Mouse (Mus musculus) intestine, embryonic 15.5 days (tissue): ENCODE results near the gene Prkcb. TPM values are rescaled to one million over a fixed set of nuclear protein-coding genes. Genes with fewer than 3 reads are reported as not detected.

ENCODE experiments used
- ATAC-seq: fragments of 200-750 bp; cut with Nextera tagmentation; 2 replicates; pipeline ENCODE4 v1.8.0; 2017; ENCODE audit warnings: moderate TSS enrichment, moderate library complexity
- H3K27ac ChIP-seq: fragments of 300-500 bp; sonication (generic); 2 replicates; pipeline ENCODE4 v1.5.1; 2015; ENCODE audit warnings: mild to moderate bottlenecking, inconsistent platforms
- H3K27me3 ChIP-seq: fragments of 300-500 bp; sonication (generic); replicated peaks from 2 replicates; pipeline ENCODE4 v1.6.1; 2015; ENCODE audit warnings: inconsistent platforms
- H3K36me3 ChIP-seq: fragments of 300-500 bp; sonication (generic); 2 replicates; pipeline ENCODE4 v1.6.1; 2015; ENCODE audit warnings: inconsistent platforms
- H3K4me1 ChIP-seq: fragments of 300-500 bp; sonication (generic); replicated peaks from 2 replicates; pipeline ENCODE4 v1.6.1; 2015; ENCODE audit warnings: inconsistent platforms
- H3K4me2 ChIP-seq: fragments of 300-500 bp; sonication (generic); replicated peaks from 2 replicates; pipeline ENCODE4 v1.6.1; 2015; ENCODE audit warnings: mild to moderate bottlenecking, inconsistent platforms
- H3K4me3 ChIP-seq: fragments of 300-500 bp; sonication (generic); replicated peaks from 2 replicates; pipeline ENCODE4 v1.5.1; 2015; ENCODE audit warnings: inconsistent platforms
- H3K9ac ChIP-seq: fragments of 300-500 bp; sonication (generic); 2 replicates; pipeline ENCODE4 v1.6.1; 2015; ENCODE audit warnings: inconsistent platforms
- H3K9me3 ChIP-seq: fragments of 300-500 bp; sonication (generic); 2 replicates; pipeline ENCODE4 v1.6.1; 2016; ENCODE audit warnings: inconsistent platforms
- WGBS: fragments of 180-500 bp; shearing (Covaris S2); methylation state at CpG from one replicate; pipeline ENCODE4 v1.1.7; 2015; 5-methylcytosine and 5-hydroxymethylcytosine counted together
- polyA plus RNA-seq: library from polyadenylated mRNA; unstranded; fragments of >200 nt; fragmentation: Nextera tagmentation; extraction: Ambion mirVana; gene quantifications from 2 replicates; pipeline ENCODE4 v1.2.1, GENCODE M21; 2015

The Prkcb gene
- polyA plus RNA-seq, 1 experiment from 2014 or later = 12.3 TPM

DNA sequence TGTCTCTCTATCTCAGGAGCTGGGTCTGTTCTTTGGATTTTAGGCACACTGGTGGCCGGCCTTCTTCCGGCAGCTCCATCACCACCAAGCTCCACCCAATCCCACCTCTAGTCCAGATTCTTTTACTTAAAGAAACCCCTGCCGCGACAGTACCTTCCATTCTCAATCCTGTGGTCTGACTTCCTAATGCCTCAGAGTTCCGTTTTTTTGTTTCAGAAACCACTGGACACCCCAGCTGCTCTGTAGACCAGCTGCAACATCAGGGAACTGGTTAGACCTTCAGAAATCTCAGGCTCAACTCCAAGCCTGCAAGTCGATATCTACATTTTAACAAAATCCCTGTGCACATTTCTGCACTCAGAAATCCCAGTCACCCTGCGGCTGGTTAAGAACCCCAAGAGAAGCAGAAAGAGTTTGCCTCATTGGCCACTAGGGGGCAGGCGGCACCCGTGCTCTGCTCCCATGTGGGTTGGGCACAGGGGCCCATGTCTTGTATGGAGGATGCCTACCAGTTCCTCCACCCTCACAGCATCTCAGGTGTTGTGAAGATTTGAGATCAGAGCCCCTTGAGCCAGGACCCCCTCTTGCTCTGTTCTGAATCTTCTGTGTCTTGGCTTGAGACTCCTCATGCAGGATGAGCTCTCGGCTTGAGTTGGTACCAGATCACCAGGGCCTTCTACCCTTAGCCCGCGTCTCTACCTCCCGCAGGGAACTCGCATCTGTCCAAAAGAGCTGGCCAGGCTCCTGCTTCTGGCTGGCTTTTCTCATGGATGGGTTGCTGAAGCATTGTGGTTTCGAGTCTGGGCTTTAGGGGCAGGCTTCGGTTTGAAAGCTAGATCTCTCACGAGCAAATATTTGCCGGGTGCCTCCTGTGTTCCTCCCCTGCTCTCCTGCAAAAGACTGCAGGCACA lies 182.1 kb downstream of the Prkcb start:
- no peak for ATAC-seq
- Histone ChIP-seq H3K4me1 (no peaks in the 10 kb centered on the region), H3K27me3 (no peaks in the 10 kb centered on the region), H3K27ac (no peak overlapping the region), H3K4me3 (no peak overlapping the region), H3K4me2 (no peak overlapping the region), H3K36me3 (no peaks in the 10 kb centered on the region), H3K9ac (no peak overlapping the region), H3K9me3 (no peaks in the 10 kb centered on the region)
- WGBS = 55% methylated on average over 18 of the region's 18 CpGs

DNA sequence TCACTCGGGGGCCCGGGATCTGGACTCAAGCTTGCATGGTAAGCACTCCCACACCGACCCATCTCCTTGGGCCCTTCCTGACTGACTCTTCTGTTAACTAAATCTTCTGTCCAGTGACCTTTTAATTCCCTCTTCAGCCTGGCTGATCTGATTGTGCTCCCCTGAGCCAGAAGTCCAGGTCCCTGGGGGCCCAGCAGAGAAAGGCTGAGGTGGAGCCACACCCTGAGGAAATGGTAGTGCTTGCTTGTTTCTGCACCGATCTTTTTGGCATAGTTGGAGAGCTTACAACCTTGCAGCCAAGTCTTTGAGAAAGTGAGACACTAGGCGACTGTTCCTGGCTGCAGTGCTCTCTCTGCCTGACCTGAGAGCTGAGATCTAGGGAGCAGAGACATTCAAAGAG lies 183.7 kb downstream of the Prkcb start:
- H3K4me3 ChIP-seq = no peak overlapping the region
- H3K4me1 ChIP-seq = no peaks in the 10 kb centered on the region
- H3K27ac ChIP-seq = no peak overlapping the region
- no peaks in the 10 kb centered on the region for H3K9me3 ChIP-seq
- no peak overlapping the region for H3K4me2 ChIP-seq
- WGBS = 80% methylated on average over 5 of the region's 5 CpGs
- no peaks in the 10 kb centered on the region for H3K36me3 ChIP-seq
- no peaks in the 10 kb centered on the region for H3K27me3 ChIP-seq
- no peak for ATAC-seq
- no peak overlapping the region for H3K9ac ChIP-seq

DNA sequence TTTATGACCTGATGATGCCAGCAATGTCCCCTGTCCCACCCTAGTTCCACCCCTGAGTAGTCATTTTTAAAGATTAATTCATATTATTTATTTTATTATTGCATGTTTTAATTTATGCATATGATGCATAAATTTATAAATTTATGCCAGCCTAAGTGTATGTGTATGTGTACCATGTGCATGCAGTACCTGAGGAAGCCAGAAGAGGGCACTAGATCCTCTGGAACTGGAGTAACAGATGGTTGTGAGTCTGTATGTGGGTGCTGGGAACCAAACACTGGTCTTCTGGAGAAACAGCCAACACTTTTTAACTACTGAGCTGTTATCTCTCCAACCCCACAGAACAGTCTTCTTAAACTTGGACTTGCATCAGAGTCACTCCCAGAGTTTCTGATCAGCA lies 186.5 kb downstream of the Prkcb start:
- no peak for ATAC-seq
- H3K4me1 ChIP-seq = no peaks in the 10 kb centered on the region
- no peak overlapping the region for H3K4me3 ChIP-seq

DNA sequence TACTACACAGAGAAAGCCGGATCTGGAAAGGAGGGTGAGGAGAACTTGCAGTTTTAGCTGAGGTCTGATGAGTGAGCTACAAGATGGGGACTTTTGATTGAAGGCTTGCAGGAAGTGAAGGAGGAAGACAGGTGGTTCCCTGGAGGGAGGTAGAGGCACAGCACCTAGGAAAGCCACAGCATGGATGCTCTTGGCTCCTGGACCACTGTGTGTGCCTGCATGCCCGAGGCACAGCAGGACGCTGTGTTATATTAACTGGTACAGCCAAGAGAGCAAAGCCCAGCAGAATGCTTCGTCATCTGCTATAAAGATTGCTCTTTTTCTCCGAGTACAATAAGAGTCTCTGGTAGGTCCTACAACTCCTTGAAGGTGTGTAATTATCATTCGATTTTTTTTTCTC lies 188.1 kb downstream of the Prkcb start:
- no peak overlapping the region for H3K4me3 ChIP-seq
- ATAC-seq = no peak
- no peaks in the 10 kb centered on the region for H3K4me1 ChIP-seq
- H3K4me2 ChIP-seq = no peak overlapping the region
- H3K27ac ChIP-seq = no peak overlapping the region
- WGBS = 87% methylated on average over 6 of the region's 6 CpGs
- no peaks in the 10 kb centered on the region for H3K9me3 ChIP-seq
- no peaks in the 10 kb centered on the region for H3K36me3 ChIP-seq
- no peaks in the 10 kb centered on the region for H3K27me3 ChIP-seq
- no peak overlapping the region for H3K9ac ChIP-seq

More for the DNA sequence above, 186.5 kb downstream of the Prkcb start:
- Histone ChIP-seq H3K27me3 (no peaks in the 10 kb centered on the region), H3K9ac (no peak overlapping the region), H3K27ac (no peak overlapping the region), H3K4me2 (no peak overlapping the region), H3K36me3 (no peaks in the 10 kb centered on the region), H3K9me3 (no peaks in the 10 kb centered on the region)

DNA sequence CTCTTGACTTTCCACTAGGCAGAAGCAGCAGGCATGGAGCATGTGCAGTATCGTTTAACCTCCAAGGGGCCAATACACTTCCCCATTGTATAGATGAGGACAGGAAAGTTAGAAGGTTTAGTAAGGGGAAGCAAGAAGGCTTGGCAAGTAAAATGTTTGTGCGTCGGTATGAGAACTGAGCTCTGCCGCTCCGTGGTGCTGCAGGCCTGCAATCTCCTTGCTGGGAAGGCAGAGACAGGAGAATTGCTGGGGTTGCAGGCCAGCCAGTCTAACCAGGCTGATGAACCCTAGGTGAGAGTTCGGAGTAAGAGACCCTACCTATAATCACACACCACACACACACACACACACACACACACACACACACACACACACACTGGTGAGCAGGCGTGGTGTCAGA lies 188.6 kb downstream of the Prkcb start:
- Histone ChIP-seq H3K9me3 (no peaks in the 10 kb centered on the region), H3K4me3 (no peak overlapping the region), H3K27me3 (no peaks in the 10 kb centered on the region), H3K36me3 (no peaks in the 10 kb centered on the region), H3K4me2 (no peak overlapping the region), H3K9ac (no peak overlapping the region), H3K27ac (no peak overlapping the region), H3K4me1 (no peaks in the 10 kb centered on the region)
- no peak for ATAC-seq
- WGBS = 55% methylated on average over 7 of the region's 7 CpGs

DNA sequence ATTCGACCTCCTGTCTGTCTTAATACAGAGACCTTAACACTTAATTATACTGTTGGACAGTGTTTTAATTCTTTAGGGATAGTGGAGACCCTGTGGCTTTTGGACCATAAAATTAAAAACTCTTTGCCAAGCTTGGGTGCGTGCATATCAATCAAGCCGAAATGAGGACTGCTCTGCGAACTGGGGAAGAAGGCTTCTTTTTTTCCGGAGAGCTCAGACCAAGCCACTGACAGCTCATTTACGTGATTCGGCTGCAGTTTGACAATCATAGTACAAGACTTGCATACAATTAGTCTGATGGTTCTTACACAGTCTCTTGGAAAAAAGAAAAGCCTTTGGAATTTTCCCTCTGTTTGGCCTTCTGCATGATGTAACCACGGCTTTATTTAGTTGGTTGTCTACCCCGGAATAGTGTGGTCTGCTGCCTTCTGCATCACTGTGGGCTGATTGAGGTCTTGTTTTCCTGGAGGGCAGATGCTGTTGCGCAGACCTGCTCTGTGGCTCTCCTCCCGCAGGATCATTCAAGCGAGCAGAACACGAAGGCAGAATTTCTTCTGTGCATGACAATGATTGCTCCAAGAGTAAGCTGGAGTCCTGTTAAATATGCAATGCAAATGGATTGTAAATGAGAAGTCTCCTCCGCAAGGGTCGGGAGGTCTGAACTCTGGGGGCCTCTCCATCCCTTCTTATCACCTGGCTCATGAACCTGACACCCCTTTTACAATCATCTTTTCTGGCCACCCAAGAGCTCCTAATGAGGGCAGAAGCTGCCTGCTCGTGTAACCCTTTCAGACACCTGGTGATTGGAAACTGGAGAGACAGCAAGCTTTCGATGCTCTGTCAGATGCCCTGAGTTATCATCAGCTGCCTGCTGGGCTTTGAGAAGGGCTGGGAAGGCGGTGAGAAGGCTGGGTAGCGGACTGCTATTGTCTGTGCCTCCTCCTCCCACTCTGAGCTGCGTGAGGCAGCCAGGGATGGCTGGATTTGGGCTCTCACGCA lies 189.3 kb downstream of the Prkcb start:
- ATAC-seq = no peak

DNA sequence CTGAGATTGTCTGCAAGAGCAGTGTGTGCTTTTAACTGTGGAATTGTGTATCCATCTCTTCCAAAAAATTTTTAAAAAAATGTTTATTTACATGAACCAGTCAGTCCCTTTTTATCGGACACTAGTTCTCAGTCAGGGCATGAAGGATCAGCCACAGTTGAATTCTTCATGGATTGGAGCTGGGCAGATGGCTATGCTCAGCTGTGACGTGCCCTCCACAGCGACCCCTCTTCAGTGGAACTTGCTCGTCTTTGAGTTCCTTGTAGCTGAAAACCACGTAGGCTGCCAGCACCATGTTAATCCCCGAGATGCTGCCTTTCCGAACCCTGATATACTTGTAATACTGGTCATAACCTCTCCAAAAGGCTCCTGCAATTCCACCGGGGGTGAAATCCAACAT lies 195.4 kb downstream of the Prkcb start:
- no peak overlapping the region for H3K27ac ChIP-seq
- no peak overlapping the region for H3K4me2 ChIP-seq
- H3K4me1 ChIP-seq = no peaks in the 10 kb centered on the region
- no peak overlapping the region for H3K4me3 ChIP-seq
- no peak for ATAC-seq
- no peaks in the 10 kb centered on the region for H3K27me3 ChIP-seq
- 66% methylated on average over 8 of the region's 8 CpGs for WGBS
- H3K9me3 ChIP-seq = no peaks in the 10 kb centered on the region
- H3K9ac ChIP-seq = no peak overlapping the region
- H3K36me3 ChIP-seq = no peaks in the 10 kb centered on the region

More for the DNA sequence above, 189.3 kb downstream of the Prkcb start:
- Histone ChIP-seq H3K4me2 (no peak overlapping the region), H3K27me3 (no peaks in the 10 kb centered on the region), H3K9me3 (no peaks in the 10 kb centered on the region), H3K4me3 (no peak overlapping the region), H3K4me1 (no peaks in the 10 kb centered on the region), H3K27ac (no peak overlapping the region), H3K9ac (no peak overlapping the region), H3K36me3 (no peaks in the 10 kb centered on the region)
- 22% methylated on average over 21 of the region's 21 CpGs for WGBS

DNA sequence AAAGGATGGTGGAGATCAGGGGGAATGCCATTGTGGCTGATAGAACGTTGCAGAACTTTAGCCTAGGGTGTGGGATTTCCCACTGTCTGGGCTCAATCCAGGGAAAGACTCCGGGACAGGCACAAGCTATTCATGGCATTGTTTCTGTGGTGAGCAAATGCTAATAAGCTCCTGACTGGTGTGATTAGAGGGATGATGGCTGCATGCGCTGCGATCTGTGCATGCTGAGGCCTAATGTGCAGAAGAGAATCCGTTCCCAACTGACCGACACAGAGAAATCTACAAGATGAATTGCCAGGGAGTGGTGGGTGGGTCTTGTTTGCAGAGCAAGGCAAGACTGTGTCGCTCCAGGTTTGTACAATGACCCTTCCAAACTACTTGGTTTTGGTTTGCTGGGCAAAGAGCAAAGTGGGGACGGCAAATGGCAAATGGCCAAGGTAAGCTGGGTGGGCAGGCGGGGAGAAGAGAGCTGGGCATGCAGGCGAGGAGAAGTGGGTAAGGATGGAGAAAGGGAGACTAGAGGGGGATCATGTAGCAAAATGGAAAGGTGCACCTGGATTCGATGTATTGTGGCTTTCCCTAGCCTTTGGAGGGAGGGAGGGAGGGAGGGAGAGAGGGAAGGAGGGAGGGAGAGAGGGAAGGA lies 199.5 kb downstream of the Prkcb start:
- Histone ChIP-seq H3K9ac (no peak overlapping the region), H3K4me2 (no peak overlapping the region)
- WGBS = 60% methylated on average over 11 of the region's 11 CpGs

DNA sequence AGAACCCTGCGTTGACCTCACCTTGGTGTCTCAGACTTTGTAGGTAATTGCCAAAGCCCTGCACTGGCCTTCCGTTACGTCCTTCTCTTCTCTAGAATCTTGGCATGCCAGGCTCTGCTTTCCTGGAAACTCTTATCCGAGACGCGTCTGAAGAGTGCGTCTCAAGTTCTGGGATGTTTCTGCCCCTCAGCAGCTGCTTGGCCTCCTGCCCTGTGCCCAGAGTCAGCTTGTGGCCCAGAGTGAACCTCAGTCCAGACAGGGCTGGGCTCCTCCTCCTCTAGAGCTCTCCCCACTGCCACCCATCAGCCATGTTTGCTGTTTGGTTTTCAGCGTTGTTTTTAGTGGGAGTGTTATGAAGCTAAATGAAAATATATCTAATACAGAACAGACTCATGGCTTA lies 203.5 kb downstream of the Prkcb start:
- Histone ChIP-seq H3K36me3 (no peaks in the 10 kb centered on the region), H3K4me2 (no peak overlapping the region), H3K27ac (no peak overlapping the region), H3K4me1 (no peaks in the 10 kb centered on the region), H3K9ac (no peak overlapping the region), H3K27me3 (no peaks in the 10 kb centered on the region), H3K9me3 (no peaks in the 10 kb centered on the region), H3K4me3 (no peak overlapping the region)
- ATAC-seq = no peak
- 82% methylated on average over 8 of the region's 8 CpGs for WGBS

More for the DNA sequence above, 199.5 kb downstream of the Prkcb start:
- no peaks in the 10 kb centered on the region for H3K9me3 ChIP-seq
- no peaks in the 10 kb centered on the region for H3K4me1 ChIP-seq
- no peaks in the 10 kb centered on the region for H3K36me3 ChIP-seq
- H3K27ac ChIP-seq = no peak overlapping the region
- H3K27me3 ChIP-seq = no peaks in the 10 kb centered on the region
- no peak overlapping the region for H3K4me3 ChIP-seq
- ATAC-seq = no peak

DNA sequence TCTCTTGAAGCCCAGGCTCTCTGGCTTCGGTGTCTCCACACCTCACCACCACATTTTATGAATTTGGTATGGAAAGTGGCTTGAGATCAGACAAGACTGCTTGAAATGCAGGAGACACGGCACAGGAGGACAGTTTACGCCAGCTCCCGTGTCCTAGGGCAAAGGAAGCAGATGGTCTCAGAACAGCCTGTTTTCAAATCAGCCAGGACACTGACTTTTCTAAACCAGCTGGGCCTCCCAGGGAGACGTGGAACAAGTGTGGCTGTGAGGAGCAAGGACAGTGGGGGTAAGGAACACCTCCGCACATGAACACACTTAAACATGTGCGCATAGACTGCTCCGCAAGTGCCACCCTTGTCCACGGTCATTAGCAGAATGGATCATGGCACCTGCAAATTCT lies 204.4 kb downstream of the Prkcb start:
- WGBS = 86% methylated on average over 9 of the region's 9 CpGs
- no peak overlapping the region for H3K27ac ChIP-seq
- H3K9ac ChIP-seq = no peak overlapping the region
- ATAC-seq = no peak
- no peak overlapping the region for H3K4me3 ChIP-seq
- no peak overlapping the region for H3K4me2 ChIP-seq
- no peaks in the 10 kb centered on the region for H3K4me1 ChIP-seq
- no peaks in the 10 kb centered on the region for H3K27me3 ChIP-seq
- no peaks in the 10 kb centered on the region for H3K36me3 ChIP-seq
- H3K9me3 ChIP-seq = no peaks in the 10 kb centered on the region

DNA sequence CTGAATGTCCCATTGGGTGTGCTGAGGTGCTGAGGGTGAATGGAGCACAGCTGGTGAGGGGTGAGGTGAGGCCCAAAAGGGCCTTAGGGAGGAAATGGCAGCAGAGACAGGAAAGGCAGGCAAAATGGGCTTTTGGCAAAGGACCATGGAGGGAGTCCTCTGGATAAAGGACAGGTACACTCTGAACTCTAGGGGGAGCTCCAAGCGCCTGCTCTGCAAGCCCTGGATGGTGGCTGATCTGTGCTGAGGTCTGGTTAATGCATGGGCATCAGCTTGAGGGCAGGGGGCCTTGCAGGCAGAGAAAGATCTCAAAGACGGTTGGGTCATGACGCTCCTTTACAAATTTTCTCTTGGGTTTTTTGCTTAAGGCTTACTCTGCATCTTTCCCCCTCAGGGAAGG lies 205.5 kb downstream of the Prkcb start:
- Histone ChIP-seq H3K9me3 (no peaks in the 10 kb centered on the region), H3K4me2 (no peak overlapping the region), H3K27me3 (no peaks in the 10 kb centered on the region), H3K4me1 (no peaks in the 10 kb centered on the region), H3K36me3 (no peaks in the 10 kb centered on the region), H3K9ac (no peak overlapping the region), H3K27ac (no peak overlapping the region), H3K4me3 (no peak overlapping the region)
- 19% methylated on average over 3 of the region's 3 CpGs for WGBS
- ATAC-seq = no peak

DNA sequence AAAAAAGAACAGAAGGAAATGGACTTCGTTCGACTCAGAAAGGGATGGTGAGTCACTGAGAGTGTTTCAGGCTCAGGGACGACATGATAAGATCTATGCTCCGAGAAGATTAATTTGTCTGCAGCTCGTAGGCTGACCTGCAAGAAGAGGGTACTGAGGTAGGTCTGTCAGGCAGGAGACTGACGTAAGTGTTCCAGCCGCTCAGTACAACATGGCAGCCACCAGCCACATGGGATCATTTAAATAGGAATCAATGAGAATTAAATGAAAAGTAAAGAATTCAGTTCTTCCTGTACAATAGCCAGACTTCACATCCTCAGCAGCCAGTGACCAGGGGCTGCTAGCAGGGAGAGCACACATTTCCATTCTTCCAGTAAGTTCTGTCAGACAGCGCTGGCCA lies 209.0 kb downstream of the Prkcb start:
- no peak overlapping the region for H3K4me3 ChIP-seq
- 70% methylated on average over 8 of the region's 8 CpGs for WGBS
- H3K9me3 ChIP-seq = no peaks in the 10 kb centered on the region
- H3K27ac ChIP-seq = no peak overlapping the region
- H3K9ac ChIP-seq = no peak overlapping the region
- no peak overlapping the region for H3K4me2 ChIP-seq
- no peaks in the 10 kb centered on the region for H3K4me1 ChIP-seq
- no peaks in the 10 kb centered on the region for H3K27me3 ChIP-seq
- no peak for ATAC-seq
- no peaks in the 10 kb centered on the region for H3K36me3 ChIP-seq
